Mouse (Mus musculus) induced T-regulatory cell, adult 2 months (primary cell): ENCODE measurements around the gene Tns1.

ENCODE experiments used
- DNase-seq: peaks from one replicate; pipeline ENCODE4 v3.0.0-alpha.2; 2012; ENCODE audit warnings: low read depth

The Tns1 gene

GRCm38 (mm10) chr1:74012706-74013105 is 111.5 kb downstream of the Tns1 start:
- DNase-seq = no peak

GRCm38 (mm10) chr1:74009495-74009894 is 114.8 kb downstream of the Tns1 start:
- no peak for DNase-seq

DNA sequence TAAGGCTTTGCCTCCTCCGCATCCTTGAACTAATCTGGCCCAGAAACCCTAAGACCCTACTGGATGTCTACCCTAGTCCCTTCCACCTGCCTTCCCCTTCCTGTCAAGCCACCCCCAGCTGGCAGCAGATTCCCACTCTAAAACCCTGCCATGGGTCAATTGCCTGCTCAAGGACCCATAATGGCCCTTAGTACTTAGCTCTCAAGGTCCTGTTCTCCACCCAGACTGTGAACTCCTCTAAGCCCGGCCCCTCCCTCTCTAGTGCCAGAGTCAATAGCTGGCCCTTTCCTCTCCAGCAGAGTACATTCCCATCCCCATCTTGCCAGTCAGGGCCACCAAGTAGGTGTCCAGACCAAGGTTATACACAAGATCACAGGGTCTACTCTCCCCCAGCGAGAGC is 115.3 kb downstream of the Tns1 start:
- DNase-seq = no peak

DNA sequence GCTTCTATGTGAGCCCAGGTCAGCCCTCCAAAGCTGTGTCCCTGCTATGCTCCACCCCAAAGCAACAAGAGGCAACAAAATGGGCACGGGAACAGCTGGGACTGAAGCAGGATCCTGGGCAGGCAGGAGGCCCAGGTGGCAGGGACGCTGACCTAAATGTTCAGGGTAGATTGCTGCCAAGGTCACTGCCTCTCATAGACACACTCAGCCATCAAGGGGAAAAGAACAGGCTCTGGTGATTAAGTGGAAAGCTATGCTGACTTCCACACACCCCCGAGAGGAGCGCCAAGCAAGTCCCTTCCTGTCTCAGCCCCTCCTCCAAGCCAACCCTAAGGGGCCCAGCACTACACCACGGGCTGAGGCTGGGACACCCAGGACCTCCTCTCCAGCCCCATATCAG is 115.8 kb downstream of the Tns1 start:
- DNase-seq = no peak

DNA sequence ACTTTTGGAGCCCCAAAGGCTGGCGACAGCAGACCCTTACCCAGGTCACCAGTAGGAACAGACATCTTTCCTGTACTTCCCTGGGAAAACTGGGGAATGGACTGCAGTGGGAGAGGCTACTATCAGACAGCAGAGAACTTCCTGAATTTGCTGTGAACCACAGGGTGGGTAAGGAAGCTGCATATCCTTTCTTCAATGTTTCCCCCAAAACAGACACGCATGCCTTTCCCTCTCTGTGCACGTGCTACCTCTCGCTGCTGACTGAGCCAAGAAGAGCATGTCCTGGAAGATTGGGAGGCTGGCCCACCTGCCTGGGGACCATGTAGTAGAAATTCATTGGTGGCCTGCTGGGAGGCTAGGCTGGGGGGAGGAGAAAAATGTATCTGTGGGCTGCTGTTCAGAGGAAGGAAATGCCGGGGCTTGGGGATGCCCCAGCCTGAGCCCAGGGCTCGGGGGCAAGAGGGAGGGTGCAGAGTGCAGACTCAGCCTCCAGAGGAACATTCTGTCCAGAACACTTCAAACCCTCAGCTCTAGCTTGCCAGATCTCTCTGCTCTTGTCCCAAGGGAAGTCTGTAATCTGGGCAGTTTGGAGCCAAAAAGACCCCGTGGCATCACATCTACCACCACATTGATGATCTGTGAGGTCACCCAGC is 116.7 kb downstream of the Tns1 start:
- no peak for DNase-seq

- no peak for DNase-seq
Observed at GRCm38 (mm10) chr1:74005020-74005419, 119.2 kb downstream of the Tns1 start.

- DNase-seq = no peak
Observed at GRCm38 (mm10) chr1:74003723-74004122, 120.5 kb downstream of the Tns1 start.

DNA sequence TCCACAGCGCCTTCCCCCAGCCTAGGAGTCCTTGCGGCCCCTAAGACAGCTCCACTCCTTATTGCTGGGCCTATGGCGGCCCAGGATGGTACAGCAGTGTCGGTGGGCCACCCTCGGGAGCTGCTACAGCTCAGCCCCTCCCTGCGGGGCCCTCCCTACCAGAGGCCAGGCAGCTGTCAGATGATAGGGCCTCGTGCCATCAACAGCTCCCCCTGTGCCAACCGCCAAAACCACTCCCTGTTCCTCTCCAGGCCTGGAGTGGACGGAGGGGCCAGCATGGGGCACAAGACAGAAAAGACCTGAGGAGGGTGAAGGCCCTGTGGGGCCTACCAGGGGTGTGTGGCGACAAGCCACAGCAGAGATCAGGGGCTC is 122.8 kb downstream of the Tns1 start:
- no peak for DNase-seq

DNA sequence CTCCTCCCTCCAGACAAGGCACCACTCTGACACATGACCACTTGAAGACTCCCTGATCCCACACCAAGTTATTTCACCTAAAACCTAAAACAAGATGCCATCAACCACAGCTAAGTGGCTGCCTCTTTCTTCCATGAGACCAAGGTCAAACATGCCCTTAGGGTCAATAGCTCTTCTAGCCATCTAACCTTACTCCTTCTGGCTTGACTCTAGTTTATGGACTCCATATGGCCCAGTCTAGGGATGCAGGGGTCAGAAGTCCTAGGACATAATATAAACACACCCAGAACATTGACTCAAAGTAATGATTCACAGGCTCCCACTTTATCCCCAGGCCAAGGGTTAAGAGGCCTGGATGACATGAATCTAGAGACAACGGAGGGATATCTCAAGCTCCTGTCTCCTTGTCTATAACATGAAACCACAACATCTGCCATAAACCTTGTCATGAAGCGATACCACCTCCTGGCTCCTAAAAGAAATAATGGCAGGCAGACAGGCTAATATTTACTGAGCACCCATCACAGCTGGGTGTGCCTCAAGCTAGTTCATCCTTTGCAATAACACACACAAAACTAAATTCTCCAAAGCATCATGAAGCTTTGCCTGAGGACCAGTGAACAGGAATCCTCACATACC is 123.3 kb downstream of the Tns1 start:
- no peak for DNase-seq

DNA sequence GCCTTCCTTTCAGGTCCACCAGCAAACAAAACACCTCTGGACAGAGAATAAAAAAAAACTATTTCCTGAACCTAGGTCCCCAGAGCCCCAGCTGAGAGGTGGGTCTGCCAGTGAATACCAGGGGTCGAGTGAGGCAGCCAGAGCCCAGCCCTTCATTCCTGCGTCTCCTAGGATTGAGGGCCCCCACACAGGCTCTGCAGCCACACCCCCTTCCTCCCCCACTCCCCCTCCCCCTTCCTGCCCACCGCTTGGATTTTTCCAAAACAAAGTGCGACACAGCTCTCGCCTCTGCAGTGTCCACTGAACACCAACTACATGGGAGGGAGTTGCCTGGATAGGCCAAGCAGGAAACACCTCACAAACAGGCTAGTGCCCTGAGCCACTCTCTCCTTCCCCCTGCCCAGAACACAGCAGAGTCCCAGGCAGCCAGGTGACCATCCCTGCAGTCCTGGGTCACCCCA is 124.0 kb downstream of the Tns1 start:
- DNase-seq = no peak

GRCm38 (mm10) chr1:73999533-73999932 is 124.7 kb downstream of the Tns1 start:
- no peak for DNase-seq

DNA sequence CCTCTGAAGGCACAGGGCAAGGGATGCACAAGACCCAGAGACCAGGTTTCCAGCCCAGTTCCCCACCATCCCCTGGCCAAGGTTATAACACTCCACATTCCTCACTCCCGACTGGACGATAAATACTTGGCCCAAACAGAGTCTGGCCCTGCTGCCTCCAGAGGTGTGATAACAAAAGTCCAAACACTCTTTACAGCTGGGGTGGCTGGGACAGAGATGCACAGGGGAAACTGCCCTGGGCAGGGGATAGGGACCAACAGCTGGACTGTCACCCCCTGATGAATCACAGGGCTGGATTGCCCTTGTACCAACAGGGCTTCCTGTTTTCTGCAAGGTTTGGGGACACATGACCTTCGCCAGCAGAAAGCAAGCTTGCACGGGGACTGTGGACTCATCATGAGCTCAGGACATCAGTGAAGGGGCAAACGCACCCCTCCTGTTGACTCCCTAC is 125.3 kb downstream of the Tns1 start:
- DNase-seq = no peak

GRCm38 (mm10) chr1:73998131-73998865 is 126.0 kb downstream of the Tns1 start:
- DNase-seq = no peak

- no peak for DNase-seq
Observed at GRCm38 (mm10) chr1:73997341-73997740, 126.9 kb downstream of the Tns1 start.

- DNase-seq = no peak
Observed at GRCm38 (mm10) chr1:73996650-73997049, 127.6 kb downstream of the Tns1 start.

GRCm38 (mm10) chr1:73996209-73996608 is 128.0 kb downstream of the Tns1 start:
- DNase-seq = peak; percentile 72

- no peak for DNase-seq
Observed at GRCm38 (mm10) chr1:73995063-73995810, 129.0 kb downstream of the Tns1 start.

- no peak for DNase-seq
Observed at GRCm38 (mm10) chr1:73993901-73994426, 130.3 kb downstream of the Tns1 start.

DNA sequence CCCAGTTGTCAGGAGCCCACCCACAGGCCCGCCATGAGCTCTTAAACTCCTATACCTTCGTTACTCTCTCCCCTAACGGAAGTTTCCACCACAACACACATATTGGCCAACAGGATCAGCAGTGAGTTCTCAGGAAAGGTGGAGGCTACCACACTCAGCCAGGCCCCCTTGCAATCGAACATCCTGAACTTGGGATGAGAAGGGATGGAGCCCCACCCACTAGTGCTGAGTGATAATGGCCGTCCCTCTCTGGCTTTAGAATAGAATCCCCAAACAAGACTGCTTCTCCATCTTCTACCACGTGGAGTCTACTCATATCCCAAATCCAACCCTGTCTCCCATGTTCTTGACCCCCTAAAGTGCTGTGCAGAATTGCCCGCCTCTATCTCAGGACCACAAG is 131.0 kb downstream of the Tns1 start:
- DNase-seq = no peak

DNA sequence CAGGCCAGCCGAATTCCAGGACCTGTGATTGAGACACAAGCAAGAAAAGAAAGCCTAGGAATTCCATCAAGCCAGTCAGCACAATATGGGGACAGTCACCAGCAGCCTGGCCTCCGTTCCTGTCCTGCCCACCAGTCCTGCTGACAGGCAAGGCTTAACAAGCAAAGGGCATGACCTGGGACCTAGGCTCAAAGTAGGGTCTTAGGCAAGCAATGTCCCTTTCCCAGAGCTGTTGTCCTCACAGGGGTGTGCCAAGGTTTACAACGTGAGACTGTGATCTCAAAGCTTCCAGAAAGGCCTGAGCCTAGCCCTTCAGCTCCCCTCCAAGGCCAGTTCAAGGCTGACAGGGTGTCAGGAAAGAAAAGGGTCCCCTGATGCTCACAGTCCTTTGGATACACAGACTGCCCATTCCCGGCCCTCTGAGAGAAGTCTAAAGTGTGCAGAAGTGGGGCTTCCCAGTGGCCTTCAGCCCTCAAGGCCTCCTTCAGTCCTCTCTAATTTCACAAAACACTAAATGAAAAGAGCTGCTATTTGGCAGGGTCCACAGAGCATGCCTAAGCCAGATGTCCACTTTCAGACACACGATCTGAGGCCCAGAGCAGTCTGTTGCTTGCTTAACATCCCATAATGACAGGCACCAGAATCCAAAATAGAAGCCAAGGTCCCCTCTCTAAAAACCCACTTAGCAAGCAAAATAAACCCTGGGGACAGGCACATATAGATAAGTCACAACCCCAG is 131.9 kb downstream of the Tns1 start:
- no peak for DNase-seq

DNA sequence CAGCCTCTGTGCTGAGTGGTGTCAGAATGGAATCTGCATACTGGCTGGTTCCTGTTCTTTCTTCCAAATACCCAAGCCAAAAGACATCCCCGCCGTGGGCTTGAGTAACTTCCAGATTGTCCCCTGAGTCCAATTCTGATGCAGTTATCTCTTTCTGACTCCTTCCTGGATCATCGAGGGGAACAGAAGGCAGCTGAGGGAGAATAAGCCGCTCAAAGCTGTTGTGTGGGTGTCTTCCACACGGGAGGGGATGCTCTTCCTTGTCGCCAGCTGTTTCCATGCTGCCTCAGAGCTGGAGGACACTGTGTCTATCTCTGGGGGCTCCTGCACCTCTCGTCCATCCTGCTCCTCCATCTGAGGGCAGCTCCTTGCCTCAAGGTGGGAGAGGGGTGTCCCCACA is 133.0 kb downstream of the Tns1 start:
- no peak for DNase-seq

DNA sequence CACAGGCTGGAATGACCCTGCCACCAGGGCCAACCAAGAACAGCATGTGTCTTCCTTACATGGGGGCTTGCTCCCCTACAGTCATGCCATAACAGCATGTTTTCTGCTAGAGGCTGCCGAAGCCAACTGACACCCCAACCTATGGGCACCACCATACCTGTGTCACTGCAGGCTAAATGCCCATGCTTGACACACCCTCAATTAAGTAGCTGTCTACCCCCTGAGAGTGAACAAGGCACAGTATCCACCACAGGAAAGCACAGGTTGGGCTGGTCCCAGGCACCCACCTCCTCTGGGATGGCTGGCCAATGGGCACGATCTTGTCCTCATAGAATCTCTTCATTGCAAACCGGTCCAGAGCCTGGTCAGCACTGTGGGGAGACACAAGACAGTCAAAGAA is 134.2 kb downstream of the Tns1 start:
- no peak for DNase-seq
